Mouse (Mus musculus): ENCODE measurements around the gene Tgm5.
A peak's percentile ranks its signal among the peaks of the same experiment; 100 is the strongest.
"Not testable (repeated sequence)": the region's sequence is repeated elsewhere in the genome, so short reads cannot be mapped to it uniquely, and the experiment has no call there.

The Tgm5 gene

DNA sequence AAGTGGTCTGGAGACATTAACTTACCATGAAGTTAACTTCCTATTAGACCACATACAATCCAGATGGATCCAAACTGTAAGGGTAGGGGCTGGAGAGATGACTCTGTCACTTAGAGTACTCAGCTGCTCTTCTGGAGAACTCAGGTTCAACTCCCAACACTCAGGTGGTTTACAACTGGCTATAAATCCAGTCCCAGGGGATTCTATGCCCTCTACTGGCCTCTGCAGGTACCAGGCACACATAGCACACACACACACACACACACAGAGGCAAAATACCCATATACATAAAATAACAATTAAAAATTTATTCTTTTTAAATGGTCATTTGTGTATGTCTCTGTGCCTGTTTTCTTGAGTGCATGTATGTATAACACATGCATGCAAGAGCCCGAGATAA lies 46.3 kb downstream of the Tgm5 start:
- no peak for DNase-seq

DNA sequence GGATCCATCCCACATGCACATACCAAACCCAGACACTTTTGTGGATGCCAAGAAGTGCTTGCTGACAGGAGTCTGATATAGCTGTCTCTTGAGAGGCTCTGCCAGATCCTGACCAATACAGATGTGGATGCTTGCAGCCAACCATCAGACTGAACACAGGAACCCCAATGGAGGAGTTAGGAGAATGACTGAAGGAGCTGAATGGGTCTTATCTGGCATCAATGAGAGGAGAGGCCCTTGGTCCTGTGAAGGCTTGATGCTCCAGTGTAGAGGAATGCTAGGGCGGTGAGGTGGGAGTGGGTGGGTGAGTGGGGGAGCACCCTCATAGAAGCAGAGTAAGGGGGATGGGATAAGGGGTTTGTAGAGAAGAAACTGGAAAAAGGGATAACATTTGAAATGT lies 46.8 kb downstream of the Tgm5 start:
- DNase-seq, result not testable (repeated sequence)

DNA sequence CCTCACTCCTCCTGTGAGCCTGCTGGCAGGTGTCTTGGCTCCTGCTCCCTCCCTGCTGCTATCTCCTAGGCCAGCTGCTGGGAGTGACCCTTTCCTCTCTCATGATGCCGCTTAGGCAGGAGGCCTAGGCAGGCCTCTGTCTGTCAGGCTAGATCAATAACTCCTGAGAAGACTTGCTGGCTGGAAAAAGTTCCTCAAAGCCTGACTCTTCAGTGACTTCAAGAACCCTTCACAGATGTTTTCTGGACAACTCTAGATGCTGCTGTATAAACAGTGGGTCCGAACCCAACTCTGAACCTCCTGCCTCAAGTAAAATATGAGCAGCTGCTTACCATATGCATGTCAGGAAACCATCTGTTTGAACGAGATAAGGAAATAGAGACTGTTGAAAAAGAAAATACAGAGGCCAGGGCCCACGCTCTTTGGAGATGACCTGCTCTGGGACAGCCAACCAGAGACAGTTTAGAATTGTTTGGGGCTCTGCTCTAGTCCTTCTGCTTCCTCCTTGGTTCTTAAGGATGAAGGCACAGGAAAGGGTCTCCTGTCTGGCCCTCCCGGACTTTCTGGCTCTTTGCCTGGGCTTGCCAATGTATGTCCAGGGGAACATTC lies 48.8 kb downstream of the Tgm5 start, which contains the start of gene Epb42:
Gene Epb42, minus strand, starts transcription at position 340 of the 609 bp plus-strand sequence.
- no peak for DNase-seq

- no peak for DNase-seq
Observed at GRCm38 (mm10) chr2:121022918-121023317, 62.7 kb downstream of the Tgm5 start.

DNA sequence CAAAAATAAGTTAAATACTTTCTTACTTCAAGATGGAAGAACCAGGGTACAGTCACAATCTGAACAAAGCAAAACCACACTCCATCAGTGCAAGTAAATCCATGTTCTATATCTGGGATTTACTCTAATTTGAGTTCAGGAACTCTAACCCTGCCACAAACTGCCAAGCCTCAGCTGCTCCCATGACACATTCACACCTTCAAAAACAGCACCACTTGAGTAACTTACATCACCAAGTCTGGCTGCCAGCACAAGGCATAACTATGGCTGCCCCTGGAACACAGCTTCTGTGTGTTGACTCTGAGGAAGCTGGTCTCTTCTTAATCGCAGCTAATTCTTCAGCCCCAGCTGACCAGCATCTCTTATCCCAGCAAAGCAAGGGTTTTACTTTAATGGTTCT lies 68.5 kb downstream of the Tgm5 start:
- DNase-seq, result no peak

DNA sequence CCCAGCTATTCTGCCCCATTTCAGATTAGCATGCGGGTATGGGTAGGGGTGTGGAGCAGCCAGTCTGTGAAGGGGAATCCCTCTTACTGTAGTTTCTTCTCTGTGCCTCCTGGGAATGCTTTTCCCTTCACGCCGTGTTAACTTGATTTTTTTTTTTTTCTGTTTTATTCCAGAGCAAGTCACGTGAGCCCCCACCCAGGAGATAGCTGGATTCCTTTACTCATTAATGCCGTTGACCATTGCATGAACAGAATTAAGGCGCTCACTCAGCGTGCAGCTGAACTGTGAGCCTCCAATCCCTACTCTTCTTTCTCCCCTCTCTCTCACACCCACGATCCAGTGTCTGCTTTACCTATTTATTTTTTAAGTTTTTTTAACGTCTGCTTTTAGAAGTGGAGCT lies 69.4 kb downstream of the Tgm5 start:
- DNase-seq, result no peak

DNA sequence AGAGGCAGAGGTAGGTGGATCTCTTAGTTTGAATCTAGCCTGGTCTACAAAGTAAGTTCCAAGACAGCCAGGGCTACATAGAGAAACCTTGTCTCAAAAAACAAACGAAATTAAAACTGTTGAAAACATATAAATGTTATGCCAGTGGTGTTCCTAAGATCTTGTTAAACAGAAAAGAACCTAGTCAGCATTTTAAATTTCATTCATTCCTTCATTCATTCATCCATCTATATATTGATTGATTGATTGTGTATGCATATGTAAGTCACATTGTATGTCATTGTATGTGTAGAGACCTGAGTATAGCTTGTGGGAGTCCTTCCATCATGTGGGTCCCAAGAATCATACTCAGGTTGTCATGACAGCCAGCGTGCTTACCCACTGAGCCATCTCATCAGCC lies 70.1 kb downstream of the Tgm5 start:
- no peak for DNase-seq

- DNase-seq, result no peak
Observed at GRCm38 (mm10) chr2:121012676-121013075, 73.0 kb downstream of the Tgm5 start.

DNA sequence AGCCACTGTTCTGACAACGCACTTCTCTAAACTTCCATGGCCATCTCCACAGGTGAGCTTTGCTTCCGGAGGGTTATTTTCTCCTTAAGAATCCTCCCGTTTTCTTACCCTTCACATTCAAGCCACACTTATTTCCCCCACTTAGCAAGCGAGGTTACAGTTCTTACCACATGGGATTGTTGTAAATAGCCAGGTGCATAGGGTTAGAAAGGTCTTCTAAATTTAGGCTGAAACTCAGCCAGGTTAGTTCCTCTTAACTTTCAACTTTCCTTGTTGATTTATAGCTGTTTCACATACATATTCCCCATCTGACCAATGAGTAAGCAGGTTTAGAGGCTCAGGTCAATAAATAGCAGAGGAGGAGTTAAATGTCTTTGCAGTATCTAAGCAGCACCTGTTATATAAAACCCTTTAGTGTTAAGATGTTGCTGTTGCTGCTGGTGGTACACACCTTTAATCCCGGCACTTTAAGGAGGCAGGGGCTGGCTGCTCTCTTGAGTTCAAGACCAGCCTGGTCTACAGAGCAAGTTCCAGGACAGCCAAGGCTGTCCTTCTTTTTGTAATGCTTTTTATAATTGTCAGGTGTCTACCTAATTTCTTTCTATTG lies 76.5 kb downstream of the Tgm5 start:
- no peak for DNase-seq

GRCm38 (mm10) chr2:121008664-121009007 lies 77.0 kb downstream of the Tgm5 start:
- DNase-seq, result no peak

DNA sequence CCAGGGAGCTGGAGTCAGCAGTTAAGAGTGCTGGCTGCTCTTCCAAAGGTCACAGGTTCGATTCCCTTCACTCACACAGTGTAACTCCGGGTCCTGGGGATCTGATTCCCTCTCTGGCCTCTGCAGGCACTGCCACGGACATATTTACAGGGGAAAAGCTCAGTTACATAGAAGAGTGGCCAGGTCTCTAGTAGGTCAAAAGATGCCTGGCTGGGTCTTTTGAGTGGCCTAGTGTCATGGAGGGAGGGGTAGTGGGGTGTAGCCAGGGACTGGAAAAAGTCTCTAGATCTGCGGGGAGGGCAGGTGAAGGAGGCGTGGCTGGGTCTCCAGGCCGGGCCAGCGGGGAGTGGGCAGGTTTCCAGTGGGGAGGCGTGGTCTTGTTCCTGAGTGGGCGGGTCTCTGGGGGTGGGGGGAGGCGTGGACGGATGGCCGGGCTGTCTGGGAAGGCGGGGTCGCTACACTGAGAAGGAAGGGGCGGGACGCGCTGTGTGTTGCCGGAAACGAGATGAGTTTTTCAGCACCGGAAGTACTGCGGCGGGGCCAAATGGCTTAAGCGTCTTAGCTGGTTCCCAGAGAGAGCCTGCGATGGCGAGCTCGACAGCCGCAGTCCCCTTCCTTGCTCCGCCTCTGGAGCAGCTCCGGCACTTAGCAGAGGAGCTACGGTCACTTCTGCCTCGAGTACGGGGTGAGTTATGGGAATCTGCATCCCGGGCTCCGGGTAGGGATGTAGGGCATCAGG lies 77.5 kb downstream of the Tgm5 start, which contains the start of gene Ccndbp1:
Gene Ccndbp1, plus strand, starts transcription at position 479 of the 739 bp plus-strand sequence.
- peak; percentile 86 for DNase-seq

- no peak for DNase-seq
Observed at GRCm38 (mm10) chr2:121006986-121007385, 78.7 kb downstream of the Tgm5 start.

GRCm38 (mm10) chr2:121004018-121004811 lies 81.4 kb downstream of the Tgm5 start:
- DNase-seq, result no peak

DNA sequence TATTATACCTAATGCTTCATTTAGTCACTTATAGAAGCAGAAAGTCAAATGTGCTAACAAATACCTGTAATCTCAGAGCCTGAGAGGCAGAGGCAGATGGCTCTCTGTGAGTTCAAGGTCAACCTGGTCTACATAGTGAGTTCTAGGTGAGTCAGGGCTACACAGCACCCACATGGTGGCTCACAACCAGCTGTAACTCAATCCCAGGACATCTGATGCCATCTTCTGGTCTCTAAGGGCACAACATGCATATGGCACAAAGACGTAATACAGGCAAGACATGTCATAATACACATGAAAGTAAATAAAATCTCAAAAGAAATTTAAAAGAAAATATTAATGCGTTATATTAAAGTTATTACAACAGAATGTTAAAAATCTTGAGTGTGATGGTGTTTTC lies 82.1 kb downstream of the Tgm5 start:
- DNase-seq, result no peak

- no peak for DNase-seq
Observed at GRCm38 (mm10) chr2:120998863-120999262, 86.8 kb downstream of the Tgm5 start.

GRCm38 (mm10) chr2:120996607-120997006 lies 89.0 kb downstream of the Tgm5 start:
- DNase-seq, result not testable (repeated sequence)
